Mouse (Mus musculus): ENCODE results near the gene Stxbp6.

GRCm38 (mm10) chr12:44835879-44836467 is 238.5 kb downstream of the Stxbp6 start:
- TF ChIP-seq POLR2AphosphoS2 (IDR thresholded peaks at IDR 0.05; ENCODE audit: insufficient read length, low read depth) (no peak), MAX (IDR thresholded peaks at IDR 0.05; ENCODE audit: low read depth) (no peak), MYOG (IDR thresholded peaks at IDR 0.05; ENCODE audit: control insufficient read depth in 1 of 3, insufficient read depth in 1 of 3, insufficient read length in 2 of 3, low read depth in 2 of 3) (no peak), POLR2A (IDR thresholded peaks at IDR 0.05; ENCODE audit: insufficient read length, low read depth) (no peak), USF1 (IDR thresholded peaks at IDR 0.05; ENCODE audit: low read depth) (no peak)
